Mouse (Mus musculus): ENCODE measurements at regions not wholly inside any gene's neighbourhood (a gene's known extent, or its start where the extent isn't known, plus 50 kb on each side); places are given as distances from the start of the nearest gene placed in this dataset.

- DNase-seq (ENCODE audit: low read depth): peak; percentile 83
- TF ChIP-seq POLR2A (IDR thresholded peaks at IDR 0.05; ENCODE audit: borderline replicate concordance, extremely low read depth, insufficient read depth, insufficient read length, poor library complexity, severe bottlenecking) (no peak), CTCF (IDR thresholded peaks at IDR 0.05; ENCODE audit: borderline replicate concordance, extremely low read depth, insufficient read depth, insufficient read length) (no peak)
These were observed 308.8 kb upstream of the Chl1 start for GRCm38 (mm10) chr6:103201605-103202004.

DNA sequence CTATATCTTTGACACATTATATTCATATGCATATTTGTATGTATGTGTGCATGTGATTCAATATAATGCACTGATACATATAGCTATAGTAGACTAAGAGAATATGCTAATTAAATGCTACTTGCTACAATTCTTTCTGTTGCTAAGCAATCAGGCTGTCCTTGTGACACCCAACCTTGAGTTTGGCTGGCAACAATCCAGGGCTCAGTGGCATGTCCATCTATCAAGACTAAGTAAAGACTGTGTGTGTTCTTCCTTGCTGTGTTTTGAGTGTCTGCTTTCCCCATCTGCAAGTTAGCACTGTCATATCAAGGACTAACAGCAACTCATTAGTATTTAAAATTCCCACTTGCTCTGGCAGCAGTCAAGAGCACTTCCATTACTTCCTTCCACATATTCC, 301.2 kb upstream of the Chl1 start:
- TF ChIP-seq CTCF (IDR thresholded peaks at IDR 0.05; ENCODE audit: borderline replicate concordance, extremely low read depth, insufficient read depth, insufficient read length) (no peak), POLR2A (IDR thresholded peaks at IDR 0.05; ENCODE audit: borderline replicate concordance, extremely low read depth, insufficient read depth, insufficient read length, poor library complexity, severe bottlenecking) (no peak)
- DNase-seq (ENCODE audit: low read depth): peak; percentile 83

DNA sequence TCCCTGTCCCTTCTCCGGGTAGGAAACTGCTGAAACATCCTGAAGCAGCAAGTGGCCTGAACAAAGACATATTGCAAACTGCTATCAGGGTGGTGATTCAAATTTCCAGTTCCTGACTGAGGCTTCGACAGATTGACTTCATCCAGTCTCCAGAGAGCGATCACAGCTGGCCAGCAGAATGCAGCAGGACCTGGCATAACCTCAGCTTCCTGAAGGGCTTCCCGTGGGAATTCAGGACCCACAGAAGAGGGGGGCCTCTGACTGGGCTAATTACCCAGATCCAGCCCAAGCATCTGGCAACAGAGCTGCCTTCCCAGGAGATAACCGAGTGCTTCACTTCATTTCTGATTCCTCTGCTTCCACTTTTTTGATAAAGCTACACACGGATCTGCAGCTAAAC, 297.2 kb upstream of the Chl1 start:
- no peak for TF ChIP-seq CTCF (IDR thresholded peaks at IDR 0.05; ENCODE audit: borderline replicate concordance, extremely low read depth, insufficient read depth, insufficient read length)
- no peak for TF ChIP-seq POLR2A (IDR thresholded peaks at IDR 0.05; ENCODE audit: borderline replicate concordance, extremely low read depth, insufficient read depth, insufficient read length, poor library complexity, severe bottlenecking)
- DNase-seq (ENCODE audit: low read depth): peak; percentile 42

DNA sequence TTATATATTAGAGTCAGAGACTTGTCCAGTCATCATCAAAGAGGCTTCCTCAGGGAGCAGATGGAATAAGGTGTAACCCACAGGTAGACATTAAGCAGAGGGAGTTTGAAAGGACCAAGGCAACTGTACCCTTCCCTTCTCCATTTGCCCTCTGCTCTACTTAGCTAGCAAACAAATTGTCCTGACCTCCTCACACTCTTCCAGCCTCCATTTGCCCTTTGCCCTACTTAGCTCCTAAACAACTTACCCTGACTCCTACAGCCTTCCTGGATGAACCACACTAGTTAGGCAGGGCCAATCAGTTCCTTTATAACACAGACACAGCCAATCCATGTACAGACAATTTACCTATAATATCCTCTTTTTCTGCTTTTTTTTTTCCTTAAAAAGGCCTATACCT, 273.5 kb upstream of the Chl1 start:
- DNase-seq (ENCODE audit: low read depth): no peak
- TF ChIP-seq POLR2A (IDR thresholded peaks at IDR 0.05; ENCODE audit: borderline replicate concordance, extremely low read depth, insufficient read depth, insufficient read length, poor library complexity, severe bottlenecking) (no peak), CTCF (IDR thresholded peaks at IDR 0.05; ENCODE audit: borderline replicate concordance, extremely low read depth, insufficient read depth, insufficient read length) (no peak)

DNA sequence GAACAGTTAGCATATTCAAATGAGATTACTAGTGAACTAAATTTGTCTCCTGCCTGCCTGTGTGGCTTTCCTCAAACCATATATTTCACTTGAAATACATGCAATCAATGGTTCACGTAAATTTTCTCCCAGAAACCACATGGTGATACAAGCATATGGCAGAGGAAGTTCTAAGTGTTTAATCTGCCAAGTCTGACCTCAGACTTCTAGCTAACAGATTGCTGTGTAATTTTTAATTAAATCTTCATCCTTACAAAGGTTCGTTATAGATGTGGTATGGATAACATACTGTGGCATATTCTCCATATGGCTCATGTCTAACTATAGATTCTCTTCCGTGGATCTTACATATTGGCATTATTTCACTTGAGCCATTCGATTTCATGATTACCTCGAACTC, 241.4 kb upstream of the Chl1 start:
- DNase-seq (ENCODE audit: low read depth): peak; percentile 50
- TF ChIP-seq CTCF (IDR thresholded peaks at IDR 0.05; ENCODE audit: borderline replicate concordance, extremely low read depth, insufficient read depth, insufficient read length) (no peak), POLR2A (IDR thresholded peaks at IDR 0.05; ENCODE audit: borderline replicate concordance, extremely low read depth, insufficient read depth, insufficient read length, poor library complexity, severe bottlenecking) (no peak)

DNA sequence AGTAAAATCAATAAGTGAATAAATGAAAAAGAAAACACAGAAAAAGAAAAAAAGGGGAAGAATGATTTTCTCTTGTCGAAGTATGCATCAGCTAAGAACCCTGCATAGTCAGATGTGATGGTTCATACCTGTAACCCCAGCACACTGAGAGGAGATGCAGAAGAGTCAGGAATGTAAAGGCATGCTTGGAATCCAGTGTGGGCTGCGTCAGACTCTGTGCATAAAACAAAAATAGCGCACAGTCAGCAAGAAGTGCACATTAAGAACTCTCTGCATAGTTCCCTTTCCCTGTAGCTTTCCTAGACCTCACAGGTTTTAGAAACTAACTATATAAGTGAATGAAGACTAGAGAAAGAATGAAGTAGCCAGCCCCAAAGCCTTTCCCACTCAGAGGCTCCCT, 238.2 kb upstream of the Chl1 start:
- no peak for DNase-seq (ENCODE audit: low read depth)
- TF ChIP-seq CTCF (IDR thresholded peaks at IDR 0.05; ENCODE audit: borderline replicate concordance, extremely low read depth, insufficient read depth, insufficient read length): no peak
- no peak for TF ChIP-seq POLR2A (IDR thresholded peaks at IDR 0.05; ENCODE audit: borderline replicate concordance, extremely low read depth, insufficient read depth, insufficient read length, poor library complexity, severe bottlenecking)

- TF ChIP-seq CTCF (IDR thresholded peaks at IDR 0.05; ENCODE audit: borderline replicate concordance, extremely low read depth, insufficient read depth, insufficient read length): no peak
- TF ChIP-seq POLR2A (IDR thresholded peaks at IDR 0.05; ENCODE audit: borderline replicate concordance, extremely low read depth, insufficient read depth, insufficient read length, poor library complexity, severe bottlenecking): no peak
- DNase-seq (ENCODE audit: low read depth): no peak
These were observed 235.3 kb upstream of the Chl1 start for GRCm38 (mm10) chr6:103275071-103275470.

DNA sequence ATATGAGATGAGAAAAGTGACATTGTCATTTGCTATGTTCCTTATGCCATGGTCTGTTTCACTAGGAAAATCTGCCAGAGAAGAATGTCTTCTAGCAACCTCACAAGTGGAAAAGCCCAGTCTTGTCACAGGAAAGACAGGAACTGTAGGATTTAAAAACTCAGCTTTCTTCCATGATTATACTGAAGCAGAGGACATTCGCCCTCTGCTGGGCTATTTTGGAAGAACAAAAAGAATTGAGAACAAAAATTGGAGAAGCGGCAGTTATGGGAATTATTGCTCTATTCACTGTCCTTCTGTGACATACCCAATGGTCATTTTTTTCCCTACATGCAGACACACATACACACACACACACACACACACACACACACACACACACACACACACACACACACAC, 234.9 kb upstream of the Chl1 start:
- no peak for TF ChIP-seq POLR2A (IDR thresholded peaks at IDR 0.05; ENCODE audit: borderline replicate concordance, extremely low read depth, insufficient read depth, insufficient read length, poor library complexity, severe bottlenecking)
- peak; percentile 25; the same call in 1 of the 2 replicates for TF ChIP-seq CTCF (IDR thresholded peaks at IDR 0.05; ENCODE audit: borderline replicate concordance, extremely low read depth, insufficient read depth, insufficient read length)
- DNase-seq (ENCODE audit: low read depth): peak; percentile 70

GRCm38 (mm10) chr6:103296015-103296414, 214.4 kb upstream of the Chl1 start:
- DNase-seq (ENCODE audit: low read depth): no peak
- 0 out of 2 replicates have a peak, but pooled peaks have one; percentile 1 for TF ChIP-seq CTCF (IDR thresholded peaks at IDR 0.05; ENCODE audit: borderline replicate concordance, extremely low read depth, insufficient read depth, insufficient read length)
- TF ChIP-seq POLR2A (IDR thresholded peaks at IDR 0.05; ENCODE audit: borderline replicate concordance, extremely low read depth, insufficient read depth, insufficient read length, poor library complexity, severe bottlenecking): no peak

- peak; percentile 92 for DNase-seq (ENCODE audit: low read depth)
- TF ChIP-seq POLR2A (IDR thresholded peaks at IDR 0.05; ENCODE audit: borderline replicate concordance, extremely low read depth, insufficient read depth, insufficient read length, poor library complexity, severe bottlenecking) (no peak), CTCF (IDR thresholded peaks at IDR 0.05; ENCODE audit: borderline replicate concordance, extremely low read depth, insufficient read depth, insufficient read length) (no peak)
These were observed 203.8 kb upstream of the Chl1 start for GRCm38 (mm10) chr6:103306420-103307249.

DNA sequence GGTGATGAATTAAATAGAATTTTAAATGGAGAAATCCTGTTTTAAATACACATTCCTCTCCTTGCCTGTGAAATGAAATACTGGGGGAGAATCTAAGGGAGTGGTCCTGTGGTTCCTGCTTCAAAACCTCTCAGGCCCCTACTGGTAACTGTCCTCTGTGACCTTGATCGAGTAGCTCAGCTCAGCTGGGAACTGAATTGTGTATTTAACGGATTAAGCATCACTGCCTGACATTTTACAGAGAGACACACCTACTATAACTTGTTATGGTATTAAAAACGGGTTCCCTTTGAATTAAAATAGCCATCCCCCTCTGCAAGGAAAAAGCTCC, 203.2 kb upstream of the Chl1 start:
- TF ChIP-seq CTCF (IDR thresholded peaks at IDR 0.05; ENCODE audit: borderline replicate concordance, extremely low read depth, insufficient read depth, insufficient read length) (no peak), POLR2A (IDR thresholded peaks at IDR 0.05; ENCODE audit: borderline replicate concordance, extremely low read depth, insufficient read depth, insufficient read length, poor library complexity, severe bottlenecking) (no peak)
- peak; percentile 73 for DNase-seq (ENCODE audit: low read depth)

- TF ChIP-seq CTCF (IDR thresholded peaks at IDR 0.05; ENCODE audit: borderline replicate concordance, extremely low read depth, insufficient read depth, insufficient read length): no peak
- TF ChIP-seq POLR2A (IDR thresholded peaks at IDR 0.05; ENCODE audit: borderline replicate concordance, extremely low read depth, insufficient read depth, insufficient read length, poor library complexity, severe bottlenecking): no peak
- peak; percentile 39 for DNase-seq (ENCODE audit: low read depth)
These were observed 198.2 kb upstream of the Chl1 start for GRCm38 (mm10) chr6:103312149-103312548.
